28 mouse cellular contexts compared by ENCODE assay signal in the genomic region with DNA sequence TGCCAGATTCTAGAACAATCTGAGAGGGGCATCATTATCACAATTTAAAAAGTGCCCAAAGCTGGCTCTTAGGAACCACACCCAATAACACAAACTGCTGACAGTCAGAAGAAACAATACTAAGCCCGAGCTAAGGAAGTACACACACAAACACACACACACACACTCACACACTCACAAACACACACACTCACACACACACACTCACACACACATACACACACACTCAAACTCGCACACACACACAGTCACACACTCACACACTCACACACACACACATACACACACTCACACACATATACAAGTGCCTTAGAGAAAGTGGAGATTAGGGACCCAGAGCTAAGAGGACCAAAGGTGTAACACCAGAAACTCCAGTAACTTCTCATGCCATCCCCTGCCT. TPM values are rescaled to one million over a fixed set of nuclear protein-coding genes. Genes with fewer than 3 reads are reported as not detected.
A peak's percentile ranks its signal among the peaks of the same experiment; 100 is the strongest.
DNase-seq lines count a peak whose midpoint lies in the region; ATAC-seq and TF ChIP-seq lines count a peak whose summit lies in the region.
"Had no signal": no experiment of that assay in that cellular context is flagged by ENCODE, and none has a peak within 500 bp of the region (broad histone marks: within the 10 kb centered on the region; RNA-seq: fewer than 3 reads in every experiment).

No protein-coding gene starts in this region.

- no peak overlapping the region for H3K4me3 ChIP-seq in heart, adult 2 months
- no peak overlapping the region for H3K4me3 ChIP-seq in lung, embryonic 14.5 days (ENCODE audit: low read depth, low read length)
- peak overlapping the region; percentile 21; the same call in 1 of the 2 replicates for H3K4me3 ChIP-seq in brown adipose tissue, adult 24 weeks (ENCODE audit: insufficient read depth, low read depth, low read length)
- H3K4me3 ChIP-seq: embryonic facial prominence, embryonic 10.5 days; heart, embryonic 15.5 days; hindbrain, embryonic 13.5 days; intestine, embryonic 15.5 days; kidney, embryonic 15.5 days; limb, embryonic 13.5 days; liver, embryonic 15.5 days; midbrain, embryonic 15.5 days had no signal

- TF ChIP-seq EP300 in heart, adult 2 months (IDR thresholded peaks at IDR 0.05; ENCODE audit: insufficient read depth, low read depth, low read length) = no peak

- H3K79me2 ChIP-seq in heart, adult 2 months (replicated peaks; ENCODE audit: control insufficient read depth, insufficient read depth, low read length) = no peaks in the 10 kb centered on the region

- no peaks in the 10 kb centered on the region for H3K9me3 ChIP-seq in lung, embryonic 14.5 days (ENCODE audit: low read depth, low read length)
- H3K9me3 ChIP-seq: embryonic facial prominence, embryonic 10.5 days; heart, embryonic 15.5 days; hindbrain, embryonic 13.5 days; intestine, embryonic 15.5 days; kidney, embryonic 15.5 days; limb, embryonic 13.5 days; liver, embryonic 15.5 days; midbrain, embryonic 15.5 days had no signal

- no peaks in the 10 kb centered on the region for H3K36me3 ChIP-seq in heart, adult 2 months (ENCODE audit: control insufficient read depth, insufficient read depth, low read length)
- H3K36me3 ChIP-seq in lung, embryonic 14.5 days (ENCODE audit: insufficient read depth) = no peaks in the 10 kb centered on the region
- H3K36me3 ChIP-seq: embryonic facial prominence, embryonic 10.5 days; heart, embryonic 15.5 days; hindbrain, embryonic 13.5 days; intestine, embryonic 15.5 days; kidney, embryonic 15.5 days; limb, embryonic 13.5 days; liver, embryonic 15.5 days; midbrain, embryonic 15.5 days had no signal

- no peak overlapping the region; the same call in 1 of the 2 replicates for H3K27ac ChIP-seq in heart, adult 2 months
- no peak overlapping the region for H3K27ac ChIP-seq in lung, embryonic 14.5 days (ENCODE audit: low read depth)
- H3K27ac ChIP-seq in brown adipose tissue, adult 24 weeks (replicated peaks; ENCODE audit: low read depth, low read length) = peak overlapping the region; percentile 20; the same call in 1 of the 2 replicates
- H3K27ac ChIP-seq: embryonic facial prominence, embryonic 10.5 days; heart, embryonic 15.5 days; hindbrain, embryonic 13.5 days; intestine, embryonic 15.5 days; kidney, embryonic 15.5 days; limb, embryonic 13.5 days; liver, embryonic 15.5 days; midbrain, embryonic 15.5 days; stomach, postnatal 0 days had no signal

- TF ChIP-seq CTCF in heart, adult 2 months (IDR thresholded peaks at IDR 0.05) = no peak
- TF ChIP-seq CTCF in lung, embryonic 14.5 days (IDR thresholded peaks at IDR 0.05; ENCODE audit: low read depth) = no peak

- peak overlapping the region; percentile 37; the same call in 1 of the 2 replicates for H3K9ac ChIP-seq in heart, adult 2 months (ENCODE audit: low read depth, low read length)
- no peak overlapping the region for H3K9ac ChIP-seq in lung, embryonic 14.5 days
- H3K9ac ChIP-seq: heart, embryonic 15.5 days; hindbrain, embryonic 13.5 days; intestine, embryonic 15.5 days; kidney, embryonic 15.5 days; limb, embryonic 13.5 days; liver, embryonic 15.5 days; midbrain, embryonic 15.5 days had no signal

- no peak for DNase-seq in heart, adult 2 months
- DNase-seq in heart, adult 18-20 months = no peak
- no peak for DNase-seq in lung, embryonic 14.5 days
- DNase-seq in lung, postnatal 4 days = no peak
- DNase-seq in lung, postnatal 36 days = peak; percentile 58
- no peak for DNase-seq in frontal cortex, postnatal 10 days (ENCODE audit: low spot score in 2 of 2)
- DNase-seq: adrenal gland, postnatal 10 days; cerebellum, adult 11 months; cerebellum, postnatal 10 days; gastrocnemius, postnatal 14 days; heart, postnatal 36 days; kidney, postnatal 36 days; layer of hippocampus, postnatal 36 days; right cerebral cortex, postnatal 4 days; thymus, adult 2 months; thymus, postnatal 4 days had no signal

- WGBS in heart, adult 2 months = 49% methylated on average over 2 of the region's 2 CpGs
- WGBS in lung, embryonic 14.5 days = 80% methylated on average over 2 of the region's 2 CpGs

- H3K4me1 ChIP-seq in heart, adult 2 months (ENCODE audit: control insufficient read depth, insufficient read depth, low read length) = peaks cover 2% of the 10 kb centered on the region
- H3K4me1 ChIP-seq in lung, embryonic 14.5 days (ENCODE audit: insufficient read depth) = no peaks in the 10 kb centered on the region
- H3K4me1 ChIP-seq in brown adipose tissue, adult 24 weeks (ENCODE audit: control insufficient read depth, insufficient read depth, insufficient read length, low read length) = peaks cover 6% of the 10 kb centered on the region; the same call in 1 of the 2 replicates
- H3K4me1 ChIP-seq: liver, embryonic 15.5 days had no signal

- intact Hi-C loops in heart, adult 2 months (cut with DNase I) = no loop called here

- H3K4me2 ChIP-seq in lung, embryonic 14.5 days = peak overlapping the region; percentile 13; the same call in 1 of the 2 replicates
- H3K4me2 ChIP-seq: heart, embryonic 15.5 days; hindbrain, embryonic 13.5 days; intestine, embryonic 15.5 days; kidney, embryonic 15.5 days; limb, embryonic 13.5 days; liver, embryonic 15.5 days; midbrain, embryonic 15.5 days had no signal

- no peak for TF ChIP-seq POLR2A in heart, adult 2 months (IDR thresholded peaks at IDR 0.05; ENCODE audit: insufficient read depth, low read depth, low read length)

- ATAC-seq in lung, embryonic 14.5 days (ENCODE audit: insufficient read depth) = no peak
- ATAC-seq in monocyte, adult 5-6 weeks (replicated peaks; ENCODE audit: insufficient number of reproducible peaks, low FRiP score, low TSS enrichment, poor library complexity, severe bottlenecking) = no peak
- ATAC-seq: forebrain, embryonic 16.5 days; intestine, embryonic 15.5 days; midbrain, embryonic 15.5 days had no signal

- no peaks in the 10 kb centered on the region for H3K27me3 ChIP-seq in heart, adult 2 months (ENCODE audit: control insufficient read depth, insufficient read depth, low read length)
- H3K27me3 ChIP-seq in lung, embryonic 14.5 days (ENCODE audit: insufficient read depth, low read length) = no peaks in the 10 kb centered on the region
- H3K27me3 ChIP-seq: heart, embryonic 15.5 days; intestine, embryonic 15.5 days; midbrain, embryonic 15.5 days had no signal

RNA-seq across cellular contexts. Expression of gene Pttg1, which starts 42.5 kb away (rescaled TPM):
- total RNA-seq in heart, adult 2 months (2021) = 10 to 100 TPM; 74.8 to 84.5 TPM
- polyA plus RNA-seq in heart, adult 2 months (2012; rRNA removed) = 55.5 and 80.9 TPM in 2 replicates
- 10 to 100 TPM; 85.4 to 89.1 TPM for total RNA-seq in heart, adult 18-20 months (2021)
- 82.5 and 87.6 TPM in 2 replicates for polyA plus RNA-seq in lung, embryonic 14.5 days (2014; fragmentation: Nextera tagmentation; extraction: Ambion mirVana)
- 157 and 160 TPM in 2 replicates for polyA plus RNA-seq in brown adipose tissue, adult 24 weeks (2012; ENCODE audit: insufficient read depth, insufficient read length, missing spikeins)
- 67.5 to 109 TPM (median 103 TPM) in 3 replicates for total RNA-seq in monocyte, adult 5-6 weeks (2017)

RNA-seq across cellular contexts. Expression of gene Slu7, which starts 50.0 kb away (rescaled TPM):
- total RNA-seq in heart, adult 2 months (2021) = 10 to 100 TPM; 27.2 to 27.8 TPM
- 3.8 and 4.7 TPM in 2 replicates for polyA plus RNA-seq in heart, adult 2 months (2012; rRNA removed)
- 10 to 100 TPM; 30.2 to 34.6 TPM for total RNA-seq in heart, adult 18-20 months (2021)
- 47.9 and 50.1 TPM in 2 replicates for polyA plus RNA-seq in lung, embryonic 14.5 days (2014; fragmentation: Nextera tagmentation; extraction: Ambion mirVana)
- 15.2 and 20.3 TPM in 2 replicates for polyA plus RNA-seq in brown adipose tissue, adult 24 weeks (2012; ENCODE audit: insufficient read depth, insufficient read length, missing spikeins)
- total RNA-seq in monocyte, adult 5-6 weeks (2017) = 143 to 184 TPM (median 150 TPM) in 3 replicates
